Mouse (Mus musculus) CD4-positive naive resting alpha-beta T cell, adult 76 days (primary cell): ENCODE results near the gene Gm28269. TPM values are rescaled to one million over a fixed set of nuclear protein-coding genes. Genes with fewer than 3 reads are reported as not detected.

ENCODE experiments used
- total RNA-seq: library from RNA; stranded (reverse); gene quantifications from one replicate; pipeline ENCODE4 v1.2.4, GENCODE M21; 2023

Gm28269 gene
- not detected for total RNA-seq

DNA sequence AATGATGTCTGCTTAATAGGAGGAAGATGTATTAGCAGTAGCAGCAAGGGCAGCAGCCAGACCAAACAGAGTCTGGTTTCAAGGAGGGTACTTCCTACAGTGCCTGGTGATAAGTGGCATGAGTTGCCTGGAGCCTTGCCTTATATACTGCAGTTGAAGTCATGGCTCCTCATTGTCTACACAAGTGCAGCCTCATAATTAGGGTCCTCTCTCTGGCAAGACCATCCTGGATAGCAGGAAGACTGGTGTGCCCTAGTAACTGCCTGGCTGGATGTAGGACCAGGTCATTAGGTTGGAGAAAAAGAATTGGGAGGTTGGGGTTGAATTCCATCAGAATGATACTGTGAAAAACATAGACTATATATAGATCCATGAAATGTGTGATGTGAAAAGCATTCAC is at the start of gene Gm28269:
Gm28269 (minus strand) TSS at position 101 of the 400 bp plus-strand sequence.

DNA sequence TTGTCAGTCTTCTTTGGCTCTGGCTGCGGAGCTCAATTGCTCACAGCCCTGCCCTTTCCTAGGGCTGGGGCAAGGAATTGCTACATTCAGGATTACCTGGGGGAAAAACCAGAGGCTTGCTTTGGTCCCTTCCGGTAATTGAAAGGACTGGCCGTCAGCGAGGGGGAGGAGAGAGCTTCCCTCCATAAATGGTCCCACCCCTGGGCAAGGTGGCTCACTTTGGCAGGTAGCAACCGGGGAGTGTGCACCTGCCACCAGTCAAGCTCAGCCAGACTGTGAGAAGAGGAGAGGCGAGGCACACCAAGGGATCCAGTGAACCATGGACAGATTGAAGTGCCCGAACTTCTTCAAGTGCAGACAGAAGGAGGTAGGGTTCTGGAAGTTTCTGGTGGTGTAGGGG is 30.1 kb downstream of the Gm28269 start, which contains the start of gene Slc6a14:
Slc6a14 (plus strand) TSS at position 68 of the 400 bp plus-strand sequence.

Other genes with a start within 250 kb of the Gm28269 start
- gene Slc6a14, start 30.2 kb downstream of the Gm28269 start, total RNA-seq: not detected